Mouse (Mus musculus) small intestine, adult 2 months (tissue): ENCODE results near the gene Dlgap1.

ENCODE experiments used
- CTCF ChIP-seq: fragments of 200-500 bp; IDR thresholded peaks from 2 replicates; pipeline ENCODE4 v1.5.1; 2012; ENCODE audit warnings: low read depth, mild to moderate bottlenecking, control low read depth, inconsistent platforms, low read length, moderate library complexity, mixed read lengths; ENCODE audit not compliant: insufficient replicate concordance, insufficient read length; ENCODE audit errors: extremely low read depth
- POLR2A ChIP-seq: fragments of 200-500 bp; IDR thresholded peaks from 2 replicates; pipeline ENCODE4 v1.6.1; 2012; ENCODE audit warnings: low read depth, mild to moderate bottlenecking, control low read depth, inconsistent platforms, low read length, moderate library complexity

- TF ChIP-seq POLR2A (no peak), CTCF (no peak)
These were observed 592.7 kb downstream of the Dlgap1 start for GRCm38 (mm10) chr17:70561547-70561946.
